Mouse (Mus musculus) embryonic facial prominence, embryonic 14.5 days (tissue): ENCODE results near the gene Atp2c2. TPM values are rescaled to one million over a fixed set of nuclear protein-coding genes. Genes with fewer than 3 reads are reported as not detected.

ENCODE experiments used
- ATAC-seq: fragments of 200-750 bp; cut with Nextera tagmentation; 2 replicates; pipeline ENCODE4 v1.8.0; 2017; ENCODE audit warnings: low read depth, moderate number of reproducible peaks, moderate TSS enrichment
- DNase-seq: peaks from one replicate; pipeline ENCODE4 v3.0.0-alpha.2; 2015; ENCODE audit warnings: low spot score
- H3K27ac ChIP-seq: fragments of 300-500 bp; sonication (generic); replicated peaks from 2 replicates; pipeline ENCODE4 v1.5.1; 2014; ENCODE audit warnings: low read depth, mild to moderate bottlenecking, low read length, moderate library complexity
- H3K27me3 ChIP-seq: fragments of 300-500 bp; sonication (generic); replicated peaks from 2 replicates; pipeline ENCODE4 v1.6.1; 2014; ENCODE audit warnings: low read length; ENCODE audit not compliant: control insufficient read depth, insufficient read depth
- H3K36me3 ChIP-seq: fragments of 300-500 bp; sonication (generic); 2 replicates; pipeline ENCODE4 v1.6.1; 2014; ENCODE audit warnings: low read length, mixed read lengths; ENCODE audit not compliant: control insufficient read depth, insufficient read depth
- H3K4me1 ChIP-seq: fragments of 300-500 bp; sonication (generic); 2 replicates; pipeline ENCODE4 v1.6.1; 2014; ENCODE audit warnings: antibody characterized with exemption, low read length; ENCODE audit not compliant: control insufficient read depth, insufficient read depth
- H3K4me2 ChIP-seq: fragments of 300-500 bp; sonication (generic); 2 replicates; pipeline ENCODE4 v1.6.1; 2014; ENCODE audit warnings: low read depth, mild to moderate bottlenecking, low read length, moderate library complexity, mixed read lengths
- H3K4me3 ChIP-seq: fragments of 300-500 bp; sonication (generic); 2 replicates; pipeline ENCODE4 v1.5.1; 2014; ENCODE audit warnings: low read depth, mild to moderate bottlenecking, low read length
- H3K9ac ChIP-seq: fragments of 300-500 bp; sonication (generic); 2 replicates; pipeline ENCODE4 v1.6.1; 2014; ENCODE audit warnings: low read depth, mild to moderate bottlenecking, low read length, moderate library complexity, mixed read lengths
- H3K9me3 ChIP-seq: fragments of 300-500 bp; sonication (generic); 2 replicates; pipeline ENCODE4 v1.6.1; 2016; ENCODE audit warnings: low read length; ENCODE audit not compliant: control insufficient read depth
- WGBS: fragments of 180-500 bp; shearing (Covaris S2); extraction: QIAGEN DNeasy Blood & Tissue Kit; methylation state at CpG from one replicate; pipeline ENCODE4 v1.1.7; 2014; 5-methylcytosine and 5-hydroxymethylcytosine counted together
- polyA plus RNA-seq: library from polyadenylated mRNA; unstranded; fragments of >200 nt; fragmentation: Nextera tagmentation; extraction: Ambion mirVana; gene quantifications from 2 replicates; pipeline ENCODE4 v1.2.1, GENCODE M21; 2014

Gene Atp2c2
- polyA plus RNA-seq, 1 experiment from 2014 or later, result 1.8 TPM

GRCm38 (mm10) chr8:119724596-119724995 is 24.8 kb downstream of the Atp2c2 start:
- DNase-seq (no peak), ATAC-seq (no peak)
- Histone ChIP-seq H3K4me3 (no peak overlapping the region), H3K27me3 (no peaks in the 10 kb centered on the region), H3K27ac (no peak overlapping the region), H3K9me3 (no peaks in the 10 kb centered on the region), H3K9ac (no peak overlapping the region), H3K36me3 (no peaks in the 10 kb centered on the region), H3K4me2 (no peak overlapping the region), H3K4me1 (no peaks in the 10 kb centered on the region)
- 82% methylated on average over 6 of the region's 6 CpGs for WGBS

- no peaks in the 10 kb centered on the region for H3K4me1 ChIP-seq
- H3K36me3 ChIP-seq, result no peaks in the 10 kb centered on the region
- no peak overlapping the region for H3K27ac ChIP-seq
- no peak overlapping the region for H3K4me3 ChIP-seq
- H3K4me2 ChIP-seq, result no peak overlapping the region
- 87% methylated on average over 8 of the region's 8 CpGs for WGBS
- H3K9ac ChIP-seq, result no peak overlapping the region
- DNase-seq (no peak), ATAC-seq (no peak)
- H3K9me3 ChIP-seq, result no peaks in the 10 kb centered on the region
- no peaks in the 10 kb centered on the region for H3K27me3 ChIP-seq
Measured at GRCm38 (mm10) chr8:119727093-119727492, 27.3 kb downstream of the Atp2c2 start.

GRCm38 (mm10) chr8:119728351-119728895 is 28.6 kb downstream of the Atp2c2 start:
- WGBS, result 83% methylated on average over 8 of the region's 8 CpGs

GRCm38 (mm10) chr8:119732072-119732471 is 32.3 kb downstream of the Atp2c2 start:
- H3K9me3 ChIP-seq, result no peaks in the 10 kb centered on the region
- no peak overlapping the region for H3K4me3 ChIP-seq
- H3K9ac ChIP-seq, result no peak overlapping the region
- no peaks in the 10 kb centered on the region for H3K27me3 ChIP-seq
- no peaks in the 10 kb centered on the region for H3K4me1 ChIP-seq
- ATAC-seq (no peak), DNase-seq (no peak)
- no peaks in the 10 kb centered on the region for H3K36me3 ChIP-seq
- no peak overlapping the region for H3K27ac ChIP-seq
- H3K4me2 ChIP-seq, result no peak overlapping the region
- 83% methylated on average over 13 of the region's 13 CpGs for WGBS

More at GRCm38 (mm10) chr8:119728351-119728895, 28.6 kb downstream of the Atp2c2 start:
- H3K36me3 ChIP-seq, result no peaks in the 10 kb centered on the region
- H3K4me2 ChIP-seq, result no peak overlapping the region
- no peak overlapping the region for H3K27ac ChIP-seq
- no peaks in the 10 kb centered on the region for H3K9me3 ChIP-seq
- ATAC-seq (no peak), DNase-seq (no peak)
- H3K4me1 ChIP-seq, result no peaks in the 10 kb centered on the region
- no peaks in the 10 kb centered on the region for H3K27me3 ChIP-seq
- H3K4me3 ChIP-seq, result no peak overlapping the region
- H3K9ac ChIP-seq, result no peak overlapping the region

GRCm38 (mm10) chr8:119736348-119736917 is 36.6 kb downstream of the Atp2c2 start:
- Histone ChIP-seq H3K36me3 (no peaks in the 10 kb centered on the region), H3K4me1 (no peaks in the 10 kb centered on the region), H3K4me3 (no peak overlapping the region), H3K27ac (no peak overlapping the region), H3K9me3 (no peaks in the 10 kb centered on the region), H3K27me3 (no peaks in the 10 kb centered on the region), H3K9ac (no peak overlapping the region), H3K4me2 (no peak overlapping the region)
- WGBS, result 86% methylated on average over 10 of the region's 10 CpGs
- DNase-seq, result no peak
- ATAC-seq, result no peak

- H3K4me2 ChIP-seq, result no peak overlapping the region
- H3K9me3 ChIP-seq, result no peaks in the 10 kb centered on the region
- DNase-seq (no peak), ATAC-seq (no peak)
- H3K9ac ChIP-seq, result no peak overlapping the region
- no peak overlapping the region for H3K27ac ChIP-seq
- 75% methylated on average over 11 of the region's 11 CpGs for WGBS
- no peak overlapping the region for H3K4me3 ChIP-seq
- no peaks in the 10 kb centered on the region for H3K36me3 ChIP-seq
- no peaks in the 10 kb centered on the region for H3K4me1 ChIP-seq
- no peaks in the 10 kb centered on the region for H3K27me3 ChIP-seq
Measured at GRCm38 (mm10) chr8:119737093-119737900, 37.5 kb downstream of the Atp2c2 start.

GRCm38 (mm10) chr8:119738129-119738907 is 38.5 kb downstream of the Atp2c2 start:
- 79% methylated on average over 18 of the region's 19 CpGs for WGBS
- no peak overlapping the region for H3K4me3 ChIP-seq
- H3K9me3 ChIP-seq, result no peaks in the 10 kb centered on the region
- no peaks in the 10 kb centered on the region for H3K36me3 ChIP-seq
- H3K27me3 ChIP-seq, result no peaks in the 10 kb centered on the region
- no peak overlapping the region for H3K9ac ChIP-seq
- H3K27ac ChIP-seq, result no peak overlapping the region
- ATAC-seq, result no peak
- H3K4me2 ChIP-seq, result no peak overlapping the region
- no peak for DNase-seq
- no peaks in the 10 kb centered on the region for H3K4me1 ChIP-seq

GRCm38 (mm10) chr8:119740634-119741033 is 40.8 kb downstream of the Atp2c2 start:
- H3K9me3 ChIP-seq, result no peaks in the 10 kb centered on the region
- 68% methylated on average over 4 of the region's 4 CpGs for WGBS
- H3K4me3 ChIP-seq, result no peak overlapping the region
- H3K27me3 ChIP-seq, result no peaks in the 10 kb centered on the region
- DNase-seq (peak; percentile 26), ATAC-seq (no peak)
- no peak overlapping the region for H3K4me2 ChIP-seq
- H3K9ac ChIP-seq, result no peak overlapping the region
- H3K36me3 ChIP-seq, result no peaks in the 10 kb centered on the region
- H3K4me1 ChIP-seq, result no peaks in the 10 kb centered on the region
- H3K27ac ChIP-seq, result no peak overlapping the region
